Mouse (Mus musculus) c-Kit-negative CD71-positive TER-119-positive erythroid progenitor cells, embryonic 14.5 days (primary cell): ENCODE results near the gene Sema3c.

Source experiments
- DNase-seq: peaks from one replicate; pipeline ENCODE4 v3.0.0-alpha.2; 2013; ENCODE audit warnings: low read depth, low spot score

Sema3c gene

GRCm38 (mm10) chr5:17647643-17648226 is 73.7 kb downstream of the Sema3c start:
- DNase-seq = no peak

GRCm38 (mm10) chr5:17648865-17649542 is 74.9 kb downstream of the Sema3c start:
- DNase-seq = no peak

- no peak for DNase-seq
These were observed 87.1 kb downstream of the Sema3c start for GRCm38 (mm10) chr5:17661223-17661622.

GRCm38 (mm10) chr5:17671356-17671755 is 97.3 kb downstream of the Sema3c start:
- DNase-seq = no peak

GRCm38 (mm10) chr5:17680862-17681261 is 106.8 kb downstream of the Sema3c start:
- DNase-seq = no peak

GRCm38 (mm10) chr5:17689121-17689520 is 115.0 kb downstream of the Sema3c start:
- DNase-seq = no peak

- no peak for DNase-seq
These were observed 115.5 kb downstream of the Sema3c start for GRCm38 (mm10) chr5:17689604-17690003.

- no peak for DNase-seq
These were observed 121.3 kb downstream of the Sema3c start for GRCm38 (mm10) chr5:17695366-17695765.

- DNase-seq = no peak
These were observed 124.8 kb downstream of the Sema3c start for GRCm38 (mm10) chr5:17698905-17699304.

GRCm38 (mm10) chr5:17704160-17704559 is 130.1 kb downstream of the Sema3c start:
- DNase-seq = no peak

GRCm38 (mm10) chr5:17707086-17707485 is 133.0 kb downstream of the Sema3c start:
- no peak for DNase-seq

GRCm38 (mm10) chr5:17712374-17712773 is 138.3 kb downstream of the Sema3c start:
- DNase-seq = no peak

GRCm38 (mm10) chr5:17715206-17715605 is 141.1 kb downstream of the Sema3c start:
- no peak for DNase-seq

- no peak for DNase-seq
These were observed 145.9 kb downstream of the Sema3c start for GRCm38 (mm10) chr5:17720011-17720410.

GRCm38 (mm10) chr5:17724031-17724430 is 149.9 kb downstream of the Sema3c start:
- no peak for DNase-seq

- DNase-seq = no peak
These were observed 154.0 kb downstream of the Sema3c start for GRCm38 (mm10) chr5:17728047-17728446.

GRCm38 (mm10) chr5:17739805-17740204 is 165.7 kb downstream of the Sema3c start:
- DNase-seq = no peak

GRCm38 (mm10) chr5:17746520-17746919 is 172.4 kb downstream of the Sema3c start:
- no peak for DNase-seq

GRCm38 (mm10) chr5:17747143-17747542 is 173.1 kb downstream of the Sema3c start:
- no peak for DNase-seq

GRCm38 (mm10) chr5:17748293-17748692 is 174.2 kb downstream of the Sema3c start:
- DNase-seq = no peak

GRCm38 (mm10) chr5:17753471-17754005 is 179.5 kb downstream of the Sema3c start:
- no peak for DNase-seq

GRCm38 (mm10) chr5:17766006-17766677 is 192.1 kb downstream of the Sema3c start:
- DNase-seq = no peak

- DNase-seq = no peak
These were observed 196.2 kb downstream of the Sema3c start for GRCm38 (mm10) chr5:17770328-17770727.
